Comparison of ENCODE assay signal across 8 mouse cellular contexts in the genomic region with DNA sequence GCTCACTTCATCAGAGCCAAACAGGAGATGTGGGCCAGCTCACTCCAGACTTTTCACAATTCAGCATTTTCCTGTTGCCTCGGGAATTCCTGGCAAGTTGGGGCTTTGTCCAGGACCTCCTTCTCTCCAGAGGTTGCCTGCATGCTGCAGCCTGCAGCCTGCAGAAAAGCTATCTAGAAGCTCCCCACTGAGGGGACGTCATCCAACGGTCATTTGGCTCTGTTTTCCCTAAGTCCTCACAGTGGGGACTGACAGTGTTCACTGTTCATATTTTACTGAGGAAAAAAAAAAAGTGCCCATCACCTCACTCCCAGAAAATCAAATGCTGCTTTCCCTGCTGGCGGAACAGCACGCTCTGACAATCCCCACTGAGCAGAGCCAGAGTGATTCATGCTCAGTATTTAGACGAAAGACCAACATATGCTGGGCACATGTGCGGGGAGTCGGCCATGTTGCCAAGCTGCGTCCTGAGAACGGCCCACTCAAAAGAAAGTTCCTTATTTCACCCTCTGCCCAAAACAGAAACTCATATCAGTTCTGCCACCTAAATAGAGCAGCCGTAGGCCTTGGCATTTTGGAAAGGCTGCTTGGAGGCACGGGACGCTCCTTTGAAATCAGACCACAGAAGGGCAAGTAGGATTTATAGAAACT.
DNase-seq lines count a peak whose midpoint lies in the region; ATAC-seq and TF ChIP-seq lines count a peak whose summit lies in the region.

No protein-coding gene starts in this region.

- WGBS in lung, embryonic 16.5 days, result 56% methylated on average over 13 of the region's 13 CpGs
- 69% methylated on average over 13 of the region's 13 CpGs for WGBS in lung, adult 2 months

- intact Hi-C loops in left cerebral cortex, postnatal 10 days (cut with DNase I), result loop anchor here (5.0 kb wide), 1 partner anchor 235 kb away; the partner anchor contains the start of gene Hunk

- no peaks in the 10 kb centered on the region; the same call in 1 of the 2 replicates for H3K9me3 ChIP-seq in lung, embryonic 16.5 days (ENCODE audit: control insufficient read depth, low read length)

- peaks cover 55% of the 10 kb centered on the region for H3K4me1 ChIP-seq in lung, embryonic 16.5 days (replicated peaks; ENCODE audit: control insufficient read depth, insufficient read depth, low read length)
- H3K4me1 ChIP-seq in lung, adult 2 months (ENCODE audit: control insufficient read depth, insufficient read depth, low read length), result peaks cover 7% of the 10 kb centered on the region; the same call in 1 of the 2 replicates

- H3K4me3 ChIP-seq in lung, embryonic 16.5 days (ENCODE audit: low read length), result no peak overlapping the region
- no peak overlapping the region for H3K4me3 ChIP-seq in lung, adult 2 months (replicated peaks; ENCODE audit: extremely low read depth, low read depth, low read length)

- ATAC-seq in lung, embryonic 16.5 days (ENCODE audit: low read depth), result peak; percentile 13; the same call in 1 of the 2 replicates

- no peaks in the 10 kb centered on the region for H3K36me3 ChIP-seq in lung, embryonic 16.5 days (ENCODE audit: control insufficient read depth, insufficient read depth, low read length)

- TF ChIP-seq POLR2A in lung, adult 2 months (IDR thresholded peaks at IDR 0.05; ENCODE audit: borderline replicate concordance, extremely low read depth, low read depth, low read length), result no peak

- H3K4me2 ChIP-seq in lung, embryonic 16.5 days (ENCODE audit: low read depth, low read length), result no peak overlapping the region

- H3K27me3 ChIP-seq in lung, embryonic 16.5 days (ENCODE audit: control insufficient read depth, insufficient read depth, low read depth, low read length), result no peaks in the 10 kb centered on the region

- no peak for DNase-seq in lung, adult 2 months
- DNase-seq in embryo, embryonic 11 days, result peak; percentile 63
- DNase-seq in heart, adult 9 months (ENCODE audit: low spot score in 2 of 2), result peak; percentile 37 to 59
- peak; percentile 63 to 79 for DNase-seq in left cerebral cortex, postnatal 10 days (ENCODE audit: extremely low spot score in 1 of 2, low spot score in 2 of 2)
- DNase-seq in skeletal muscle tissue, adult 2 months (ENCODE audit: low read depth, low spot score), result peak; percentile 48
- no peak for DNase-seq in ovary, adult 18-20 months (ENCODE audit: low spot score)
- no peak for DNase-seq in spleen, postnatal 36 days (ENCODE audit: low spot score in 2 of 2)

- peak overlapping the region; percentile 96 for H3K27ac ChIP-seq in lung, embryonic 16.5 days (ENCODE audit: low read length)

- peak overlapping the region; percentile 29; the same call in 1 of the 2 replicates for H3K9ac ChIP-seq in lung, embryonic 16.5 days (ENCODE audit: low read length)

- no peak for TF ChIP-seq CTCF in lung, adult 2 months (IDR thresholded peaks at IDR 0.05; ENCODE audit: insufficient read depth, low read length)

Comparison
In these comparisons a context has a peak if more than half of its experiments do, and no peak if none do; other contexts are left out.
1. DNase-seq: peak in embryo, embryonic 11 days (single experiment), heart, adult 9 months (2 of 2), left cerebral cortex, postnatal 10 days (2 of 2) and skeletal muscle tissue, adult 2 months (single experiment); none in lung, adult 2 months (single experiment), ovary, adult 18-20 months (single experiment) and spleen, postnatal 36 days (0 of 2).